Mouse (Mus musculus): ENCODE data around the gene Nlrp4c. TPM values are rescaled to one million over a fixed set of nuclear protein-coding genes. Genes with fewer than 3 reads are reported as not detected.

The Nlrp4c gene
- total RNA-seq, 2 experiments from 2014 or later = not detected

Other genes starting within 250 kb of the Nlrp4c start
- gene Vmn1r63, start 239.7 kb upstream of the Nlrp4c start, total RNA-seq (2021) = not detected
- gene Vmn1r64, start 160.6 kb upstream of the Nlrp4c start, total RNA-seq (2021) = not detected
- gene Vmn1r65, start 34.2 kb upstream of the Nlrp4c start, total RNA-seq (2021) = not detected
- gene Zfp787, start 110.8 kb downstream of the Nlrp4c start, total RNA-seq (2021) = 10 to 100 TPM; 37.8 to 38.9 TPM
- gene Zfp444, start 127.1 kb downstream of the Nlrp4c start, total RNA-seq (2021) = 10 to 100 TPM; 10.3 to 11.5 TPM
- not detected for gene Galp, start 151.9 kb downstream of the Nlrp4c start, total RNA-seq (2021)
- not detected for gene Zscan5b, start 177.1 kb downstream of the Nlrp4c start, total RNA-seq (2021)
- gene Epp13, start 207.5 kb downstream of the Nlrp4c start, total RNA-seq (2021) = not detected
- gene Zfp667, start 241.4 kb downstream of the Nlrp4c start, total RNA-seq (2021) = 1 to 10 TPM; 3.2 to 3.5 TPM

Measured in heart, postnatal 14 days (tissue).